Mouse (Mus musculus): ENCODE measurements around the gene Ten1. TPM values are rescaled to one million over a fixed set of nuclear protein-coding genes. Genes with fewer than 3 reads are reported as not detected.
A peak's percentile ranks its signal among the peaks of the same experiment; 100 is the strongest.

Gene Ten1
- polyA plus RNA-seq, 1 experiment = 30.0 TPM

- 91% methylated on average over 8 of the region's 8 CpGs for whole genome bisulfite sequencing
These were observed 52.2 kb downstream of the Ten1 start for GRCm38 (mm10) chr11:116250898-116251297.

GRCm38 (mm10) chr11:116253076-116253600 lies 54.5 kb downstream of the Ten1 start:
- TF ChIP-seq POLR2A (IDR thresholded peaks at IDR 0.05; ENCODE audit: borderline replicate concordance, control insufficient read depth, low read depth, low read length) (no peak), CTCF (IDR thresholded peaks at IDR 0.05; ENCODE audit: control insufficient read depth, insufficient read depth, low read length) (no peak)
- no peak overlapping the region for H3K27ac ChIP-seq (ENCODE audit: control insufficient read depth, insufficient read depth, low read depth, low read length, poor library complexity)
- WGBS = 26% methylated on average over 3 of the region's 3 CpGs
- no peak overlapping the region for H3K4me3 ChIP-seq (replicated peaks; ENCODE audit: control insufficient read depth, low read depth, low read length)
- H3K4me1 ChIP-seq (ENCODE audit: control insufficient read depth, insufficient read depth, low read length) = peaks cover 6% of the 10 kb centered on the region

More at GRCm38 (mm10) chr11:116250898-116251297, 52.2 kb downstream of the Ten1 start:
- H3K27ac ChIP-seq (ENCODE audit: control insufficient read depth, insufficient read depth, low read depth, low read length, poor library complexity) = no peak overlapping the region
- H3K4me1 ChIP-seq (ENCODE audit: control insufficient read depth, insufficient read depth, low read length) = peaks cover 6% of the 10 kb centered on the region
- no peak for TF ChIP-seq POLR2A (IDR thresholded peaks at IDR 0.05; ENCODE audit: borderline replicate concordance, control insufficient read depth, low read depth, low read length)
- no peak for TF ChIP-seq CTCF (IDR thresholded peaks at IDR 0.05; ENCODE audit: control insufficient read depth, insufficient read depth, low read length)
- no peak overlapping the region for H3K4me3 ChIP-seq (replicated peaks; ENCODE audit: control insufficient read depth, low read depth, low read length)

GRCm38 (mm10) chr11:116254627-116255026 lies 56.0 kb downstream of the Ten1 start:
- WGBS = 10% methylated on average over 9 of the region's 9 CpGs
- Histone ChIP-seq H3K4me1 (ENCODE audit: control insufficient read depth, insufficient read depth, low read length) (peaks cover 6% of the 10 kb centered on the region), H3K4me3 (replicated peaks; ENCODE audit: control insufficient read depth, low read depth, low read length) (no peak overlapping the region), H3K27ac (ENCODE audit: control insufficient read depth, insufficient read depth, low read depth, low read length, poor library complexity) (peak overlapping the region; percentile 54; the same call in 1 of the 2 replicates)
- TF ChIP-seq POLR2A (IDR thresholded peaks at IDR 0.05; ENCODE audit: borderline replicate concordance, control insufficient read depth, low read depth, low read length) (no peak), CTCF (IDR thresholded peaks at IDR 0.05; ENCODE audit: control insufficient read depth, insufficient read depth, low read length) (no peak)

- peak overlapping the region; percentile 54 for H3K27ac ChIP-seq (ENCODE audit: control insufficient read depth, insufficient read depth, low read depth, low read length, poor library complexity)
- peaks cover 6% of the 10 kb centered on the region for H3K4me1 ChIP-seq (ENCODE audit: control insufficient read depth, insufficient read depth, low read length)
- no peak for TF ChIP-seq CTCF (IDR thresholded peaks at IDR 0.05; ENCODE audit: control insufficient read depth, insufficient read depth, low read length)
- TF ChIP-seq POLR2A (IDR thresholded peaks at IDR 0.05; ENCODE audit: borderline replicate concordance, control insufficient read depth, low read depth, low read length) = 0 out of 2 replicates have a peak, but pooled peaks have one; percentile 21
- 30% methylated on average over 22 of the region's 22 CpGs for WGBS
- H3K4me3 ChIP-seq (replicated peaks; ENCODE audit: control insufficient read depth, low read depth, low read length) = peak overlapping the region; percentile 3
These were observed 56.7 kb downstream of the Ten1 start for GRCm38 (mm10) chr11:116255090-116255981.

GRCm38 (mm10) chr11:116255982-116256675 lies 57.5 kb downstream of the Ten1 start:
- H3K4me3 ChIP-seq (replicated peaks; ENCODE audit: control insufficient read depth, low read depth, low read length) = no peak overlapping the region
- H3K4me1 ChIP-seq (ENCODE audit: control insufficient read depth, insufficient read depth, low read length) = peaks cover 6% of the 10 kb centered on the region
- TF ChIP-seq CTCF (IDR thresholded peaks at IDR 0.05; ENCODE audit: control insufficient read depth, insufficient read depth, low read length) (no peak), POLR2A (IDR thresholded peaks at IDR 0.05; ENCODE audit: borderline replicate concordance, control insufficient read depth, low read depth, low read length) (no peak)
- WGBS = 50% methylated on average over 9 of the region's 9 CpGs
- no peak overlapping the region for H3K27ac ChIP-seq (ENCODE audit: control insufficient read depth, insufficient read depth, low read depth, low read length, poor library complexity)

- Histone ChIP-seq H3K27ac (ENCODE audit: control insufficient read depth, insufficient read depth, low read depth, low read length, poor library complexity) (peak overlapping the region; percentile 51), H3K4me3 (replicated peaks; ENCODE audit: control insufficient read depth, low read depth, low read length) (no peak overlapping the region), H3K4me1 (ENCODE audit: control insufficient read depth, insufficient read depth, low read length) (peaks cover 4% of the 10 kb centered on the region)
- no peak for TF ChIP-seq CTCF (IDR thresholded peaks at IDR 0.05; ENCODE audit: control insufficient read depth, insufficient read depth, low read length)
- no peak for TF ChIP-seq POLR2A (IDR thresholded peaks at IDR 0.05; ENCODE audit: borderline replicate concordance, control insufficient read depth, low read depth, low read length)
- 12% methylated on average over 8 of the region's 8 CpGs for WGBS
These were observed 60.8 kb downstream of the Ten1 start for GRCm38 (mm10) chr11:116259461-116259860.

- Histone ChIP-seq H3K27ac (ENCODE audit: control insufficient read depth, insufficient read depth, low read depth, low read length, poor library complexity) (no peak overlapping the region), H3K4me1 (ENCODE audit: control insufficient read depth, insufficient read depth, low read length) (peaks cover under 1% of the 10 kb centered on the region; the same call in 1 of the 2 replicates), H3K4me3 (replicated peaks; ENCODE audit: control insufficient read depth, low read depth, low read length) (no peak overlapping the region)
- TF ChIP-seq POLR2A (IDR thresholded peaks at IDR 0.05; ENCODE audit: borderline replicate concordance, control insufficient read depth, low read depth, low read length) (no peak), CTCF (IDR thresholded peaks at IDR 0.05; ENCODE audit: control insufficient read depth, insufficient read depth, low read length) (no peak)
- WGBS = 46% methylated on average over 7 of the region's 7 CpGs
These were observed 61.6 kb downstream of the Ten1 start for GRCm38 (mm10) chr11:116260259-116260658.

Other genes starting within 250 kb of the Ten1 start
- 0.47 and 1.7 TPM in 2 replicates for gene Itgb4, start 224.1 kb upstream of the Ten1 start, polyA plus RNA-seq (2011; ENCODE audit: insufficient read depth, insufficient read length, low replicate concordance, missing spikeins)
- gene Galk1, start 186.1 kb upstream of the Ten1 start, polyA plus RNA-seq (2011; ENCODE audit: insufficient read depth, insufficient read length, low replicate concordance, missing spikeins) = 16.7 and 27.0 TPM in 2 replicates
- gene H3f3b, start 170.9 kb upstream of the Ten1 start, polyA plus RNA-seq (2011; ENCODE audit: insufficient read depth, insufficient read length, low replicate concordance, missing spikeins) = 386 and 402 TPM in 2 replicates
- gene Unk, start 168.5 kb upstream of the Ten1 start, polyA plus RNA-seq (2011; ENCODE audit: insufficient read depth, insufficient read length, low replicate concordance, missing spikeins) = 11.8 and 43.0 TPM in 2 replicates
- gene Unc13d, start 120.9 kb upstream of the Ten1 start, polyA plus RNA-seq (2011; ENCODE audit: insufficient read depth, insufficient read length, low replicate concordance, missing spikeins) = 31.2 and 63.0 TPM in 2 replicates
- gene Wbp2, start 111.9 kb upstream of the Ten1 start, polyA plus RNA-seq (2011; ENCODE audit: insufficient read depth, insufficient read length, low replicate concordance, missing spikeins) = 55.0 and 68.0 TPM in 2 replicates
- 3.1 and 8.9 TPM in 2 replicates for gene Trim47, start 71.6 kb upstream of the Ten1 start, polyA plus RNA-seq (2011; ENCODE audit: insufficient read depth, insufficient read length, low replicate concordance, missing spikeins)
- 5.2 and 8.2 TPM in 2 replicates for gene Trim65, start 67.7 kb upstream of the Ten1 start, polyA plus RNA-seq (2011; ENCODE audit: insufficient read depth, insufficient read length, low replicate concordance, missing spikeins)
- gene Mrpl38, start 60.0 kb upstream of the Ten1 start, polyA plus RNA-seq (2011; ENCODE audit: insufficient read depth, insufficient read length, low replicate concordance, missing spikeins) = 28.0 and 38.3 TPM in 2 replicates
- 10.8 and 16.1 TPM in 2 replicates for gene Fbf1, start 30.7 kb upstream of the Ten1 start, polyA plus RNA-seq (2011; ENCODE audit: insufficient read depth, insufficient read length, low replicate concordance, missing spikeins)
- 9.8 and 20.0 TPM in 2 replicates for gene Acox1, start 190 bp downstream of the Ten1 start, polyA plus RNA-seq (2011; ENCODE audit: insufficient read depth, insufficient read length, low replicate concordance, missing spikeins)
- gene Evpl, start 39.2 kb downstream of the Ten1 start, polyA plus RNA-seq (2011; ENCODE audit: insufficient read depth, insufficient read length, low replicate concordance, missing spikeins) = 0.30 TPM in 1 of 2 replicates, not detected in the other
- gene Srp68, start 75.4 kb downstream of the Ten1 start, polyA plus RNA-seq (2011; ENCODE audit: insufficient read depth, insufficient read length, low replicate concordance, missing spikeins) = 23.8 and 44.5 TPM in 2 replicates
- gene Galr2, start 82.1 kb downstream of the Ten1 start, polyA plus RNA-seq (2011; ENCODE audit: insufficient read depth, insufficient read length, low replicate concordance, missing spikeins) = not detected in 2 replicates
- gene Exoc7, start 108.4 kb downstream of the Ten1 start, polyA plus RNA-seq (2011; ENCODE audit: insufficient read depth, insufficient read length, low replicate concordance, missing spikeins) = 39.1 and 47.2 TPM in 2 replicates
- gene Foxj1, start 136.5 kb downstream of the Ten1 start, polyA plus RNA-seq (2011; ENCODE audit: insufficient read depth, insufficient read length, low replicate concordance, missing spikeins) = not detected in 2 replicates
- 14.2 and 14.5 TPM in 2 replicates for gene Rnf157, start 214.2 kb downstream of the Ten1 start, polyA plus RNA-seq (2011; ENCODE audit: insufficient read depth, insufficient read length, low replicate concordance, missing spikeins)
- gene Ubald2, start 235.2 kb downstream of the Ten1 start, polyA plus RNA-seq (2011; ENCODE audit: insufficient read depth, insufficient read length, low replicate concordance, missing spikeins) = 157 and 172 TPM in 2 replicates

All from bone marrow, adult 2 months (tissue).